Mouse (Mus musculus) intestine, postnatal 0 days (tissue): ENCODE measurements around the gene Vezt. TPM values are rescaled to one million over a fixed set of nuclear protein-coding genes. Genes with fewer than 3 reads are reported as not detected.
A peak's percentile ranks its signal among the peaks of the same experiment; 100 is the strongest.

ENCODE experiments used
- ATAC-seq: fragments of 200-750 bp; cut with Nextera tagmentation; 2 replicates; pipeline ENCODE4 v1.8.0; 2017; ENCODE audit warnings: mild to moderate bottlenecking, moderate TSS enrichment, moderate library complexity
- H3K27ac ChIP-seq: fragments of 300-500 bp; sonication (generic); 2 replicates; pipeline ENCODE4 v1.5.1; 2014; ENCODE audit warnings: mild to moderate bottlenecking, low read depth, low read length, moderate library complexity
- H3K27me3 ChIP-seq: fragments of 300-500 bp; sonication (generic); replicated peaks from 2 replicates; pipeline ENCODE4 v1.6.1; 2014; ENCODE audit warnings: low read length, mixed read lengths; ENCODE audit not compliant: control insufficient read depth, insufficient read depth
- H3K36me3 ChIP-seq: fragments of 300-500 bp; sonication (generic); 2 replicates; pipeline ENCODE4 v1.6.1; 2014; ENCODE audit warnings: mild to moderate bottlenecking, moderate library complexity; ENCODE audit not compliant: control insufficient read depth, insufficient read depth
- H3K4me1 ChIP-seq: fragments of 300-500 bp; sonication (generic); replicated peaks from 2 replicates; pipeline ENCODE4 v1.6.1; 2014; ENCODE audit warnings: antibody characterized with exemption, low read length, mixed read lengths; ENCODE audit not compliant: control insufficient read depth, insufficient read depth
- H3K4me2 ChIP-seq: fragments of 300-500 bp; sonication (generic); replicated peaks from 2 replicates; pipeline ENCODE4 v1.6.1; 2014; ENCODE audit warnings: low read depth, mild to moderate bottlenecking, moderate library complexity
- H3K4me3 ChIP-seq: fragments of 300-500 bp; sonication (generic); 2 replicates; pipeline ENCODE4 v1.5.1; 2014; ENCODE audit warnings: low read depth, low read length
- H3K9ac ChIP-seq: fragments of 300-500 bp; sonication (generic); 2 replicates; pipeline ENCODE4 v1.6.1; 2014; ENCODE audit warnings: mild to moderate bottlenecking, low read depth, low read length
- H3K9me3 ChIP-seq: fragments of 300-500 bp; sonication (generic); 2 replicates; pipeline ENCODE4 v1.6.1; 2016; ENCODE audit warnings: mixed run types; ENCODE audit not compliant: control insufficient read depth
- CTCF ChIP-seq: sonication (generic); IDR thresholded peaks from 2 replicates; pipeline ENCODE4 v1.5.1; 2016; ENCODE audit warnings: low read depth, mild to moderate bottlenecking, control low read depth, antibody characterized with exemption, moderate library complexity
- WGBS: fragments of 180-500 bp; shearing (Covaris S2); extraction: QIAGEN DNeasy Blood & Tissue Kit; methylation state at CpG from one replicate; pipeline ENCODE4 v1.1.7; 2014; 5-methylcytosine and 5-hydroxymethylcytosine counted together
- polyA plus RNA-seq: library from polyadenylated mRNA; unstranded; fragments of >200 nt; fragmentation: Nextera tagmentation; extraction: Ambion mirVana; gene quantifications from 2 replicates; pipeline ENCODE4 v1.2.1, GENCODE M21; 2015

The Vezt gene
- polyA plus RNA-seq, 1 experiment from 2014 or later = 10.6 TPM

DNA sequence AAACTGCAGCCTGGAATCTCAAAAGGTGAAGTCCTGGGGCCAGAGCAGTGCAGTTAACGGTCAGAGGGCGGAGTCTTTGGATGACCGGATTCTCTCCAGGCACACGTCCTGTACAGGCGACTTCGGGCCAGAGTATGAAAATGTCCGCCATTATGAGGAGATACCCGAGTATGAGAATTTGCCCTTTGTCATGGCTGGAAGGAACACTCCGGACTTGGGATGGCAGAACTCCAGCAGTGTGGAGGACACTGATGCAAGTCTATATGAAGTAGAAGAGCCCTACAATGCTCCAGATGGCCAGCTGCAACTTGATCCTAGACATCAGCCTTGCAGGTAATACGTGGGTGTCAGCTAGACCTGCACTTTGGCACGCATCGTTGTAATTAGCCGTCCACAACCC lies 9.7 kb upstream of the Vezt start:
- no peak overlapping the region for H3K9ac ChIP-seq
- H3K4me3 ChIP-seq = no peak overlapping the region
- no peaks in the 10 kb centered on the region for H3K9me3 ChIP-seq
- 96% methylated on average over 13 of the region's 13 CpGs for WGBS
- no peak overlapping the region for H3K27ac ChIP-seq
- H3K4me1 ChIP-seq = peaks cover 15% of the 10 kb centered on the region
- TF ChIP-seq CTCF = no peak
- no peaks in the 10 kb centered on the region for H3K27me3 ChIP-seq
- H3K4me2 ChIP-seq = no peak overlapping the region
- H3K36me3 ChIP-seq = peaks cover 27% of the 10 kb centered on the region
- no peak for ATAC-seq

GRCm38 (mm10) chr10:94043908-94044307 lies 8.3 kb upstream of the Vezt start:
- peaks cover 27% of the 10 kb centered on the region for H3K36me3 ChIP-seq
- no peak for TF ChIP-seq CTCF
- H3K4me3 ChIP-seq = no peak overlapping the region
- H3K9me3 ChIP-seq = no peaks in the 10 kb centered on the region
- no peak overlapping the region for H3K4me2 ChIP-seq
- no peak overlapping the region for H3K27ac ChIP-seq
- H3K27me3 ChIP-seq = no peaks in the 10 kb centered on the region
- H3K4me1 ChIP-seq = peaks cover 10% of the 10 kb centered on the region
- no peak overlapping the region for H3K9ac ChIP-seq
- no peak for ATAC-seq
- WGBS = 78% methylated on average over 10 of the region's 10 CpGs

GRCm38 (mm10) chr10:94038366-94039260 lies 3.0 kb upstream of the Vezt start:
- Histone ChIP-seq H3K27ac (no peak overlapping the region), H3K36me3 (peaks cover 4% of the 10 kb centered on the region; the same call in 1 of the 2 replicates), H3K4me3 (no peak overlapping the region), H3K9ac (no peak overlapping the region), H3K4me1 (no peaks in the 10 kb centered on the region), H3K9me3 (no peaks in the 10 kb centered on the region), H3K27me3 (no peaks in the 10 kb centered on the region), H3K4me2 (peak overlapping the region; percentile 21; the same call in 1 of the 2 replicates)
- 54% methylated on average over 7 of the region's 7 CpGs for WGBS
- TF ChIP-seq CTCF = no peak
- ATAC-seq = no peak

DNA sequence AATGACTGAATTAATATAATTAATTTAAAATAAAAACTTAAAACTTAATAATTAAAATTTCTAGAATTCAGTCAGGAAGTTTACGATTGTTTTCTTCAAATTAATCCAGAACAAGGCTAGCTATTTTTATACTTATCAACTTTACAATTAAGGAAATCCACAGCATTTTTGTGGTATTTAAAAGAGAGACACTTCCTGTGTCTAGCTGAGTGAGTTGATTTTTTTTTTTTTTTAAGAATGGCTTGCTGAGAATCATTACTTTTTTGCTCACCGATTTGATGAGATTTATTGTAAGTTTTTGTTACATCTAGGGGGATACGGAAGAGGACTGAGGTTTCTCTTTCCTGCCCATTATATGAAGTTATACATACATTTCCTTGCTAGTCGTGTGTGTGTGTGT lies 2.0 kb upstream of the Vezt start:
- Histone ChIP-seq H3K4me3 (no peak overlapping the region; the same call in 1 of the 2 replicates), H3K9me3 (no peaks in the 10 kb centered on the region), H3K36me3 (no peaks in the 10 kb centered on the region), H3K4me1 (no peaks in the 10 kb centered on the region), H3K9ac (no peak overlapping the region), H3K4me2 (peak overlapping the region; percentile 82), H3K27ac (no peak overlapping the region), H3K27me3 (no peaks in the 10 kb centered on the region)
- no peak for ATAC-seq
- 65% methylated on average over 4 of the region's 4 CpGs for WGBS
- TF ChIP-seq CTCF = no peak

DNA sequence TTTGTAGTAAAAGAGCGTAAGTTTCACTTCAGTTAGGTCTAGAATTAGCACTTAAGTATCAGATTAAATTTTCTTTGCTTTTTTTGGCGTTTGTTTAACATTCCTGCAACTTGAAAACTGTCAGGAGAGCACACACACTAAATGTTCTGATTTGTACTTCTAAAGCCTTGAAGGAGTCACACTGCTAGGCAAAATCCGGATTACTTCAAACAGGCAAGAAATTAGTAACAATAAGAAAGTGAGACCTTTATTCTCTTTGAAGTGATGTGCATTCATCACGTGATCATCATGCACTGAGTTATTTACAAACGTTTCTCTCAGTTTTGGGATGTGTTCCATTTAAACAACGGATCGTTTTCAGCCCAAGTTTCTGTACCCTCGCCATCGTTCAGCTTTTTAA lies 1.6 kb upstream of the Vezt start:
- H3K9ac ChIP-seq = no peak overlapping the region
- H3K9me3 ChIP-seq = no peaks in the 10 kb centered on the region
- no peak overlapping the region for H3K27ac ChIP-seq
- peak overlapping the region; percentile 94 for H3K4me3 ChIP-seq
- no peak for TF ChIP-seq CTCF
- ATAC-seq = no peak
- no peaks in the 10 kb centered on the region for H3K27me3 ChIP-seq
- no peaks in the 10 kb centered on the region for H3K36me3 ChIP-seq
- peak overlapping the region; percentile 82 for H3K4me2 ChIP-seq
- 50% methylated on average over 9 of the region's 9 CpGs for WGBS
- H3K4me1 ChIP-seq = no peaks in the 10 kb centered on the region

- WGBS = 2% methylated on average over 30 of the region's 32 CpGs
- peak overlapping the region; percentile 84 for H3K27ac ChIP-seq
- no peak for TF ChIP-seq CTCF
- H3K9ac ChIP-seq = peak overlapping the region; percentile 88
- no peaks in the 10 kb centered on the region for H3K27me3 ChIP-seq
- H3K4me1 ChIP-seq = no peaks in the 10 kb centered on the region
- H3K9me3 ChIP-seq = no peaks in the 10 kb centered on the region
- ATAC-seq = peak; percentile 8; the same call in 1 of the 2 replicates
- peak overlapping the region; percentile 82 for H3K4me2 ChIP-seq
- H3K4me3 ChIP-seq = peak overlapping the region; percentile 94
- no peaks in the 10 kb centered on the region for H3K36me3 ChIP-seq
These were observed 750 bp upstream of the Vezt start for GRCm38 (mm10) chr10:94036375-94036758.
